Mouse (Mus musculus) thymus, postnatal 4 days (tissue): ENCODE measurements around the gene Gm40460.
"Not testable (repeated sequence)": the region's sequence is repeated elsewhere in the genome, so short reads cannot be mapped to it uniquely, and the experiment has no call there.

Experiments used
- DNase-seq: peaks from one replicate; pipeline ENCODE4 v3.0.0; 2021

Gene Gm40460

DNA sequence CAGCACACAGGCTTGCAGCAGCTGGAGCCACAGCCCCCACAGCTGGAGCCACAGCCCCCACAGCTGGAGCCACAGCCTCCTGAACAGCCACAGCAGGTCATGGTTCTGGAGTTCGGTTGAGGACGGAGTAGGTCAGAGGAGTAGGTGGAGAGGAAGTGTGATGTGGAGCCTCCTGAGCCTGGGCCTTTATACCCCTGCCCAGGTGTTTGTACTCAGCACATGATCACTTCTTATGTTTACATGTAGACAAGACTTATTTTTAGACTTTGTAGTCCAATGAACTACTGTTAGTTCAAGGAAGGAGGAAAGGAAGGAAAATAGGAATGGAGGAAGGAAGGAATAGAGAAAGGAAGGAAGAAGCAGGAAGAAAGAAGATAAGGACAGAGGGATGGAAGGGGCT lies at the start of gene Gm40460:
TSS of gene Gm40460 (minus strand) at position 101 of the 400 bp plus-strand sequence.
- DNase-seq, result no peak

DNA sequence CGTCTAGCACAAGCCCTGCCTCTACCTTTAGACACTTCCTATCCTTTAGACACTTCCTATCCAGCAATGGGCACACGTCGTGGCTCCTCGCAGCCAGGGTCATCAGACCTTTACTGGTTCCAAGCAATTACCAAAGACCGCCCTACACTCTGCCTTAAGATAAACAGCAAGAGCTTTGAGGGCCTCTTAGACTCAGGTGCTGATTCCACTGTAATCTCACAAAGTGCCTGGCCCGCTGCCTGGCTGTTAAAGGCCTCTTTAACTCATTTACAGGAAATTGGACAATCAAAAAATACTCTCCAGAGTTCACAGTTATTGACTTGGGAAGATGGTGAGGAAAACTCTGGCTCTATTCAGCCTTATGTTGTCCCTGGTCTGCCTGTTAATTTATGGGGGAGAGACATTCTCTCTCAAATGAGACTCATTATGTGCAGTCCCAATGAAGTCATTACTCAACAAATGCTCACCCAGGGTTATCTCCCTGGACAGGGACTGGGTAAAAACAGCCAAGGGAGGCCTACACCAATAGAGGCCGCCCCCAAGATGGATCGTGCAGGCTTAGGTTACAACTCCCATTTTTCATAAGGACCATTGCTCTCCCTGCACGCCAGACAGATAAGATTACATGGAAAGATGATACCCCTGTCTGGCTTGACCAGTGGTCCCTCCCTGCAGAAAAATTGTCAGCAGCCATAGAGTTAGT lies 45.2 kb upstream of the Gm40460 start:
- DNase-seq, result not testable (repeated sequence)

DNA sequence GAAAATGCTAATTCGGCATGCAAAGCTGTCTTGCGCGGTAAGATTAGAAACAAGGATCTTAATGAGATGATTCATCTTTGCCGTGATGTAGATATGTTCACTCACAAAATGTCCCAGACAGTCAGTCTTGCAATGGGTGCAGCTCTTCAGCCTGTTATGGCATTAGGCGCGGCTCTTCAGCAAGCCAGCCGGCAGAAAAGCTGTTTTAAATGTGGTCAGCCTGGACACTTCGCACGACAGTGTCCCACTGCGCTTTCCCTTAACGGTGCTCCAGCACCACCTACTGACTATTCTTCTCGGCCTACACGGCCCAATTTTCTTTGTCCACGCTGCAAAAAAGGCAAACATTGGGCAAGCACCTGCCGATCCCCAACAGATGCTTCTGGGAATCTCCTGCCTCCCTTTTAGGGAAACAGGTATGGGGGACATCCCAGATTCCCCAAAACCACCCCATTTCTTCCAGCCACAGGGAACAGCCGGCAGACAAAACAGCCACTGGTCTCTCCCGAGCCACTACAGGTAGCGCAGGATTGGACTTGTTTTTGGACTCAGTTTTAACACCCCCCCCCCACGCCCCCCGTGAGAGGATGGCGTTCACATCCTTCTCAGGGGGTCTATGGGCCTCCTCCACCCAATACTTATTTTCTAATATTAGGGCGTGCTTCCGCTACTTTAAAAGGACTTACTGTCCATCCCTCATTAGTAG lies 44.4 kb upstream of the Gm40460 start:
- no peak for DNase-seq

DNA sequence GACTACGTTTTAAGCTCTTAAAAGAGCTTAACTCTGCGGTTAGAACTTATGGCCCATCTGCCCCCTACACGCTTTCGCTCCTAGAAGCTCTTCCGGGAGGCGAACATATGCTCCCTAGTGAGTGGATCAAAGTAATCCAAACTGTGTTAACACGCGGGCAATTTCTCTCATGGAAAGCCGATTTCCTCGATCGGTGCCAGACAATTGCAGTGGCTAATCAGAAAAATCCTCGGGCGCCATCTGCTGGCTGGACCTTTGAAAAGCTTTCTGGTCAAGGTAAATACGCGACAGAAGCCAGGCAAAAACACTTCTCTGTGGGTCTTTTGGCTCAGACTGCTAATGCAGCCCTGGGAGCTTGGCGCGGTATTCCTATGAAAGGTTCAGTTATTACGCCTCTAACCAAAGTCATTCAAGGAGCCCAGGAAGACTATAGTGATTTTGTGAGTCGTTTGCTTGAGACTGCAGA lies 43.8 kb upstream of the Gm40460 start:
- DNase-seq, result peak; percentile 96

DNA sequence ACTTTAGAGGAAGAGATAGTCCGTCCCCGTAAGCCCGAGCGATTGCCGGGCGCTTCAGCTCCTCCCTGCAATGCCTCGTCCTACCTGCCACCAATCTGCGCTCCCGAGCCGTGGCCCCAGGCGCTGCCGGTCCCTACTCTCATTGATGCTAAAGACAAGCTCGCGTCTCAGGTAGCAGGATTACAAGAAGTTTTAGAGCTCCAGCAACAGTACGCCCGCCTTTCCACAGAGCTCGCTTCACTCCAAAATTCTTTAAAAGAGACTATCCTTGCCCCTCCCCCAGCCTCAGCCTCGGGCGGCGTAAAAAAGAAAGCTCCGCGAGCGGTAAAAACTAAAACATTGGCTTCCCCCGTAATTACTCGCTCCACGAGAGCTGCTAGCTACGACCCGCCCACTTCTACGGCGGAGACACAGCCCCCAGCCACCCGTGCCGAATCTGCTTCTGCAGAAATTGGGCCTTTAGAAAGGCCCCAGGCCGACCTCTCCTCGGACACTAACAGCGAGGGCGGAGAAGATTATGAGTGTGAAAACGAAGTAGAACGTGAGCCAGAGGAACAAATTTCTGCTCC lies 43.2 kb upstream of the Gm40460 start:
- peak; percentile 79 for DNase-seq

DNA sequence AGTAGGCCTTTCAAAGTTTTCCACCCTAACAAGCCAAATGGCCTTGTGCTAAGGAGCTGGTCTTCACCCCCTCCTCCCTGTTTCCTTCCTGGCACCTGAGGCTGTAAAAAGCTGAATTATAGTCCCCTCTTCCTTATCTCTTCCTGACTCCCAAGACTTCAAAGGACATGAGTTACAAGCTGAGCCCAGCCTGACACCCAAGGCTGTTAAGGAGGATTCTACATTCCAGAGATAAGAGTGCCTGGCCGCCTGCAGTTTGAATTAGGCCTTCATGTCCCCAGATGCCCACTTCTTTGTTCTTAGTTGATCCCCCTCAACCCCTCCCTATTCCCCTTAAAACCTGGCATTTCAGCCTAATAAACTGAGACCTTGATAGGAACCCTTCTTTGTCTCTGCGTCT lies 42.0 kb upstream of the Gm40460 start:
- DNase-seq, result not testable (repeated sequence)

DNA sequence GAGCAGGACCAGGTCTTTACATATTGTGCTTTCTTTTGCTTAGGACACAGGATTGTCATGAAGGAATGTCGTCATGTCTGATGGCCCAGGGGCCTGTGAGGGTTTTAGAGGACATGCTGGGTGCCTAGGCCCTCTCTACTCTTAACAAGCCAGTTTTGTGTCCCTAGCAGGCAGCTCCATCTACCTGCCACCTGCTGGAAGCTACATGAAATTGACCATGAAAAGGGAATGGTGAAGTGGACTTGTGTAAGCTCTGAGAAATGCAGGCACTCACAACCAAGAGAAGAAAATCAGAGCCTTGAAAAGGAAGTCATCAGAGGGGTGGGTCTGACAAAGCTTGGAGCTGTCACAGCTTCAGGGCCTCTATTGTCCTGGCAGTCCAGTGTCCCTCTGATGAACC lies 38.4 kb upstream of the Gm40460 start:
- not testable (repeated sequence) for DNase-seq

DNA sequence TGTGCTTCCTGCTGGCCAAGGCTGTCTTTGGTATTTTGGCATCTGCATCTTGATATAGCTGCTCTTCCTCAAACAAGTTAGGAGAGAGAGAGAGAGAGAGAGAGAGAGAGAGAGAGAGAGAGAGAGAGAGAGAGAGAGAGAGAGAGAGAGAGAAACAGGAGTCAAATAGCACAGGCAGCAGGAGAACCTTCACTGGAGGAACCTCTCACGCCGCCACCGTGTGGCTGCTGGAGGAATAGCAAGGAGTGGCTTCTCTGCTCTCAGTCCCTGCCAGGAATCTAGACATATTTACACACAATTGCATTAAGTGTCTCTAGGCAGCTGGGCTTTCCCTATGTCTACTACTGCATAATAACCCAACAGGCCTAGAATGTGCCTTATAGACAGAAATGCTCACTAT lies 37.3 kb upstream of the Gm40460 start:
- peak; percentile 84 for DNase-seq

DNA sequence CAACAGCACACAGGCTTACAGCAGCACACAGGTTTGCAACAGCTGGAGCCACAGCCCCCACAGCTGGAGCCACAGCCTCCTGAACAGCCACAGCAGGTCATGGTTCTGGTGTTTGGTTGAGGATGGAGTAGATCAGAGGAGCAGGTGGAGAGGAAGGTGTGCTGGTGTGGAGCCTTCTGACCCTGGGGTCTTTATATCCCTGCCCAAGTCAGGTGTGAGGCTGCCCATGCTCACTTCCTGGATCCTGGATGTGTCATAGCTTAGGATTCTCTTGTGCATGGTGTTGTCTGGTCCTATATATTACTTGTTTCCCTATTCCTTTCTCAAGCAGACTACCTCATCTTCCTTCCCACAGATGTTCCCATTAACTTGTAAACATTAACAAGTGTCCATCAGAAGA lies 33.4 kb upstream of the Gm40460 start, which contains the start of gene Gm4559:
TSS of gene Gm4559 (minus strand) at position 101 of the 400 bp plus-strand sequence.
- not testable (repeated sequence) for DNase-seq

DNA sequence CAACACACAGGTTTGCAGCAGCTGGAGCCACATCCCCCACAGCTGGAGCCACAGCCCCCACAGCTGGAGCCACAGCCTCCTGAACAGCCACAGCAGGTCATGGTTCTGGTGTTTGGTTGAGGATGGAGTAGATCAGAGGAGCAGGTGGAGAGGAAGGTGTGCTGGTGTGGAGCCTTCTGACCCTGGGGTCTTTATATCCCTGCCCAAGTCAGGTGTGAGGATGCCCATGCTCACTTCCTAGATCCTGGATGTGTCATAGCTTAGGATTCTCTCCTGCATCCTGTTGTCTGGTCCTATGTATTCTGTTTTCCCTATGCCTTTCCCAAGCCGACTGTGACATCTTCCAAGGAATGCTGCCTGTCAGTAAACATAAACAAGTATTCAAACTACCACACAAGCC lies 17.4 kb upstream of the Gm40460 start, which contains the start of gene Gm2431:
TSS of gene Gm2431 (minus strand) at position 101 of the 400 bp plus-strand sequence.
- DNase-seq, result not testable (repeated sequence)

DNA sequence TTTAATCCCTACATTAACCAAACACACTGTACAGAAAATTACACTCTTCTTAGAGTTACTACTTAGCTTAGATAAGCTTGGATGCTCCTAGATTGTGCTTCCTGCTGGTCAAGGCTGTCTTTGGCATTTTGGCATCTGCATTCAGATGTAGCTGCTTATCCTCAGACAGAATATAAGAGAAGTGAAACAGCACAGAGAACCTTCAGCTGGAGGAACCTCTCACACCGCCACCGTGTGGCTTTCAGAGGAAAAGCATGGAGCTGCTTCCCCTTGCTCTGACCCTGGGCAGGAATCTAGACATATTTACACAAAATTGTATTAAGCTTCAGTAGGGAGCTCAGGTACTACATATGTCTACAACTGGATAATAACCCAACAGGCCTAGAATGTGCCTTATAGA lies 14.6 kb upstream of the Gm40460 start:
- peak; percentile 49 for DNase-seq

DNA sequence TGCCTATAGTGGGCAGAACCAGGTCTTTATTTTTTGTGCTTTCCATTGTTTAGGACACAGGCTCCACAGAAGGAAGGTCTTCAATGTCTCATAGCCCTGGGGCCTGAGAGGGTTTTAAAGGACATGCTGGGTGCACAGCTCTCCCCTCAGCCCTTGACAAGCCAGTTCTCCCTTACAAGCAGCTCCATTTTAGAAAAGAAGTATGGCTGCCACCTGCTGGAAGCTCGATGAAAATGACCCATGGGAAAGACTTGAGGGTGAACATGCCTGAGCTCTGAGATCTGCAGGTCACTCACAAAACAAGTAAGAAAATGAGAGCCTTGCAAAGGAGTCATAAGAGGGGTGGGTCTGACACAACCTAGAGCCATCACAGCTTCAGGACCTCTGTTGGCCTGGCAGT lies 8.9 kb upstream of the Gm40460 start:
- peak; percentile 42 for DNase-seq

DNA sequence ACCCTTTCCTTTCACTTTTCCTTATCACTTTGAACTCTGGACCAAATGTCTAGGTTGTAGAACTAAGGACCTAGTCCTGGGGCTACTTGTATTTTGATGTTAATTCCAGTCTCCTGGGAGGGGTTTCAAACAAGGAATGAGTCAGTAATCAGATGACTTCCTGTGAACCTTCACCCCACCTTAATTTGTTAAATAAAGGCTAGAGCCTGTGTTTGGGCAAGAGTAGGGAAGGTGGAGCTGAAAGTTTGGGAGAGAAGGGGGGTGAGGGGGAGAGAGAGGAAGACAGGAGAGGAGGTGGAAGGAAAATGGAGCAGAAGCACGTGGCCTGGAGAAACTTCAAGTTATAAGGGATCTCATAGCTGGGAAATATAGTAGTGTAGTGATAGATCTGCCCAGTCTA lies 9.3 kb downstream of the Gm40460 start:
- no peak for DNase-seq

DNA sequence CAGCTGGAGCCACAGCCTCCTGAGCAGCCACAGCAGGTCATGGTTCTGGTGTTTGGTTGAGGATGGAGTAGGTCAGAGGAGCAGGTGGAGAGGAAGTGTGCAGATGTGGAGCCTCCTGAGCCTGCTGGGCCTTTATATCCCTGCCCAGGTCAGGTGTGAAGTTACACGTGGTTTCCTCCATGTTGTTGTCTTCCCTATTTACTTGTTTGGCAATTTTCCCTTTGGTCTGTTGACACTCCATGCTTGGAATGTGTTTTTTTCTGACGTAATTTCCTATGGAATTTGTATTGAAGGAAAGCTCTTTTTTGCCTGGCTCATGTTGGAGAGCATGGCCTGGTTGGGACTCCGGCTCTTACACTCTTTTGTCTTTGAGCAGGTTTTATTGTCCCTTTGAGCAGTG lies 11.0 kb downstream of the Gm40460 start, which contains the start of gene Krtap5-5:
TSS of gene Krtap5-5 (minus strand) at position 101 of the 400 bp plus-strand sequence.
- DNase-seq, result not testable (repeated sequence)

DNA sequence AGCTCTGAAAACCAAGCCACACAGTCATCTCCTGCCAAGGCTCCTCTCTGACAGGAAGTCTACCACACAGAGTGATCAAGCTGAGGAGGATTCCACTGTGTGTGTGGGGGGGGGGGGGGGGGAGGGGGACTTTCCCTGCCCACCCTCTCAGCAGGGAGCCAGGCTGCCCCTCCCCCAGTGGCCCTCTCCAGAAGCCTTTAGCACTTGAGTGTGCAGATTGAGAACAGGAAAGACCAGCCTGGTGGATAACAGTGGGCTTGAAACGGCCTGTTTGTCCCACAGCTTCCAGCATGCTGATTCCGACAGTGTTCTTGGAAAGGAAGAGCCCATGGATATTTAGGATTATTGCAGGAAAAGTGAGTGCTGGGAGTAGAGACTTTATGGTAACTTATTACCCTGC lies 16.4 kb downstream of the Gm40460 start:
- DNase-seq, result peak; percentile 15

DNA sequence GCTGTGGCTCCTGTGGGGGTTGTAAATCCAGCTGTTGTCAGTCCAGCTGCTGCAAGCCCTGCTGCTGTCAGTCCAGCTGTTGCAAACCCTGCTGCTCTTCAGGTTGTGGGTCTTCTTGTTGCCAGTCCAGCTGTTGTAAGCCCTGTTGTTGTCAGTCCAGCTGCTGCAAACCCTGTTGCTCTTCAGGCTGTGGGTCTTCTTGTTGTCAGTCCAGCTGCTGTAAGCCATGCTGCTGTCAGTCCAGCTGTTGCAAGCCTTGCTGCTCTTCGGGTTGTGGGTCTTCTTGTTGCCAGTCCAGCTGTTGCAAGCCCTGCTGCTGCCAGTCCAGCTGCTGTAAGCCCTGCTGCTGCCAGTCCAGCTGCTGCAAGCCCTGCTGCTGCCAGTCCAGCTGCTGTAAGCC lies 28.7 kb downstream of the Gm40460 start:
- not testable (repeated sequence) for DNase-seq

DNA sequence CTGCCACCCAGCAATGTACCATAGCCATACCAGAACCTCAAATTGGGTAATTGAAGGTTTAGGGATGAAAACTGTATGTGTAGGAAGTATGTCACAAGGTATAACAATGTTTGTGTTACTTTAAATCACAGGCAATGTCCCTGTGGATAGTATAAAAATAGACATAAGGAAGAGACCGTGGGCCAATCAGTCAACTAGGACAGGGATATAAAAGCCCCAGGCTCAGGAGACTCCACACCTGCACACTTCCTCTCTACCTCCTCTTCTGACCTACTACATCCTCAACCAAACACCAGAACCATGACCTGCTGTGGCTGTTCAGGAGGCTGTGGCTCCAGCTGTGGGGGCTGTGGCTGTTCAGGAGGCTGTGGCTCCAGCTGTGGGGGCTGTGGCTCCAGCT lies 29.3 kb downstream of the Gm40460 start, which contains the start of gene Gm7579:
TSS of gene Gm7579 (plus strand) at position 301 of the 400 bp plus-strand sequence.
- DNase-seq, result no peak

DNA sequence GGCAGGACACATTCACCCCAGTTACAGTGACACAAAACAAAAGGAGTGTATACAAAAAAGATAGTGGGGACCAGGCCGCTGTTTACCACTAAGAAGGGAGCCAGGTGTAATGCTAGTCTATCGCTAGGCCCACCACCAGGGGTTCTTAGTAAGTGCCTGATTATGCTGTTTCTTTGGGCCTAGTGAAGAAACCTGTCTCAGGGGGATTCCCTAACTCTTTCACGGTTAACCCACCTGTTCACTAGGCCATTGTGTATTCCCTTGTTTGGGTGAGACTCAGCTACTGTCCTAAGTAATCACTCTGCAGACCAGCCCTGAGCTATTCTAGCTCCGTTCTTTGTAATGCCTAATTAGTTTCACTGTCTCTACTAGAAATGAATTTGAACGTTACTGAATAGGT lies 34.0 kb downstream of the Gm40460 start:
- not testable (repeated sequence) for DNase-seq

DNA sequence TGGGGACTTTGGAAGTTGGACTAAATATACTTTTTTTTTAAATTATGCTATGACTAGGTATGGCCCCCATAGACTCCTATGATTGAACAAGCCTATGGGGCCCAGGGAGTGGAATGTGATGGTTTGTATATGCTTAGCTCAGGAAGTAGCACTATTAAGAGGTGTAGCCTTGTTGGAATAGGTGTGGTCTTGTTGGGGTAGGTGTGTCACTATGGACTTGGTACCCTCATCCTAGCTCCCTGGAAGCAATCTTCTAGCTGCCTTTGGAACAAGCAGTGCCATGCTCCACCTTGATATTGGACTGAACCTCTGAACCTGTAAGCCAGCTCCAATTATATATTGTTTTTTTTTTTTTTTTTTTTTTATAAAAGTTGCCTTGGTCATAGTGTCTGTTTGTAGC lies 35.4 kb downstream of the Gm40460 start:
- DNase-seq, result no peak

DNA sequence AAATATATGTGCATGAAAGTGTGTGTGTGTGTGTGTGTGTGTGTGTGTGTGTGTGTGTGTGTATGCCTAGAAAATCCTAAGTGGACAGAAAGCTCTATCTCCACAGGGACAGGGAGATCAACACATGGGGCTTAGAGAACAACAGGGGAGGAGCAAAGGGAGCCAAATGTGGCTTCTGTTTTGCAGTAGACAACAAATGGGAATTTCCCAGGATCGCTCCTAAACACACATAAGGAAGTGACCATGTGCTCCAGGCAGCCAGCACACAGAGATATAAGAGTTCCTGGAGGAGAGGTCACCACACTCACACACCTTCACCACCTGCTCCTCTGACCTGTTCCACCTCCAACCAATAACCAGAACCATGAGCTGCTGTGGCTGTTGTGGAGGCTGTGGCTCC lies 39.8 kb downstream of the Gm40460 start, which contains the start of gene Krtap5-3:
TSS of gene Krtap5-3 (plus strand) at position 301 of the 400 bp plus-strand sequence.
- DNase-seq, result no peak

DNA sequence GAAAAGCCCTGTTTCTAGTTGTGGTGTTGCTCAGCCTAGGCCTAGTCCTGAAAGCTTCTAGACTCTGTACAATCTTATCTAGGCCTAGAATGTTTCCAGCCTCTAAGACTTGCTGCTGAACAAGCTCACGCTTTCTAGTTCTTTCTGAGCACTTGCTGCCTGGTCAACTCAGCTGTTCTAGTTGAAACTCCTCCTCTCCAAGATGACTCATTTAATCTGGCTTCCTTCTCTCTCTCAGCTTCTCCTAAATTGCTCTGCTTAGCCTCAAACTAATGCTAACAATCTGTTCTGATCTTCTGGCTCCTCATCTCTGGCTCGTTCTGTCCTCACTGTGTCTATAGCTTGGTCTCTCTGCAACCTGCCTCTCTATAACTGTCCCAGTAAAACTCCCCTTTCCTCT lies 42.1 kb downstream of the Gm40460 start:
- no peak for DNase-seq
